Mouse (Mus musculus): ENCODE measurements around the gene Cntnap5a.

Gene Cntnap5a

DNA sequence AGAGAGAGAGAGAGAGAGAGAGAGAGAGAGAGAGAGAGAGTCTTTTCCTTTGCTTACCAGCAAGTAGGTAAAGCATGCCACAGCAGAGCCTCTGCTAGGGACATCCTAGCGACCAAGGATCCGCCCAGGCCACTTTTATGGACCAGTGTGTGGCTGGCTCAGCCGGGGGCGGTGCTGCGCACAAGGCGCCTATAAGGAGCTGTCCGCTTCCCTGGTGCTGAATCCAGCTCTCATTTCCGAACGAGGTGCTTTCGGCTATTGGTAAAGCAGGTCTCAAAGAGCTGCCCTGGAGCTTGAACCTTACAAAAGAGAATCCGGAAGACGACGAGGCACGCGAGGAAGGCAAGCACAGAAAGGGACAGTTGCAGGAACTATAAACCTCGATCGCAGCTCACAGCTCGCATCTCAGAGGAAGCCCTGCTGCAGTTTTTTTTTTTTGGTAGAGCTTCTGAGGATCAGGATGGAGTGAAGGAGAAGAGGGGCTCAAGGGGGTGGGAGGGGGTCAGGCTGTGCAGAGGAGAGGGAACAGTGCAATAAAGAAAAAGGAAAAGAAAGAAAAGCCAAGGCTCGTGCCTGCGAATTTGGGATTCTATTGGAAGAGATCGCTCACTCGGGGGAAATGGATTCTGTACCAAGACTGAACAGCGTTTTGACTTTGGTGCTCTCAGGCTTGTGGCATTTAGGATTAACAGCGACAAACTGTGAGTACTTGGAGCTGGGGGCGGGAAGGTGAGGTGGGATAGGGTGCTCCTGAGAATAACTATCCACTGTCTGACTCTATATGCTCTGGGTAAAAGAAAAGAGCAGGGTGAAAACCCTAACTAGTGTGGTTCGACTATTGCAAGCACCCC, at the start of gene Cntnap5a:
Gene Cntnap5a, plus strand, starts transcription at position 239 of the 851 bp plus-strand sequence.
- no peak for DNase-seq (ENCODE audit: low spot score)

DNA sequence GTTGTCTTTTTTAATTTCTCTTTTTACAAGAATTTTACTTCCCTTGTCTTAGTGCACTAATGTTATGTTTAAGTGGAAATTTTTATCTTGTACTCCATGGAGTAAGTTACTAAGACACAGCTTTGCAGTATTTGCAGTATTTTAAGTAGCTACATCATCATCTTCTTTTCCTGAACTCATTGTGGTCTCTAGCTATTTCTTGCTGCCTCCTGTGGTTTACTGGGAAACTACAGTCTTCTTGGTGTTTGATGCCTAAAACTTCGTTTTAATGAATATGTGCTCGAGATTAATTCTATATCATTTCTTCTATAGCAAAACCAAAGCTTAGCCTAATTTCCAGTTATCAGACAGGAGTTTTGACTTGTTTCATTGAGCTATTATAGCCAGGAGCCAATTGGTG, 37.6 kb upstream of the Cntnap5a start:
- no peak for DNase-seq (ENCODE audit: low spot score)

DNA sequence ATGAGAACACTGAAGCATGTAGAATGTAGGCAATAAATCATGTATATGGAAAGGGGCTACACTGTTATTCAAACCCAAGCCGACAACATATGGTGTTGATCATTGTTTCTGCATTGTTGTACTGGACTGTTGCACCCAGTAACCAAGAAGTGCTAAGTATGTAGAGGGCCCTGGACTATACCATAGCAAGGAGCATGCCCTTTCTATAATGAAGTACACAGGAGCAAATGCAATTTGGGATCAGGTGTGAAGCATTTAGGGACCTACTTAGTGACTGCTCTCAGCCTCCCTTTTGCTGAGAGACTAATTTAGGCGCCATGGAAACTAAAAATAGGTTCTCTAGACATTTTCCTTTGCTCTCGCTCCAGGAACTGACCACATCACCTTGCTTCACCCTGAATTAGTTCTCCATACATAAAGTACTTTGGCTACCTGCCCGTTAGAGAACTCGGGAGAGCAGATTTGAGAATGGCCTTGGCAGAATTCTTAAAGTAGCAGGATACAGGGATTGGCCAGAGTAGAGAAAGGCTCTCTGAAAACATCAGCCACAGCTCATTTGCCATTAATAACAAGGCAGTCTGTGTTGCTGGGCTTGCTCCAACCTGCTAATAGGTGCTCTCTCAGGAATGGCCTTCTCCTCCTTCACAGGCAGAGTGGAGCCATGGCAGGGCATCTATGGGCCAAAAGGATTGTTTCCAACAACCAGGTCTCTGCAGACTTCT, 26.1 kb upstream of the Cntnap5a start:
- DNase-seq (ENCODE audit: low spot score): no peak

DNA sequence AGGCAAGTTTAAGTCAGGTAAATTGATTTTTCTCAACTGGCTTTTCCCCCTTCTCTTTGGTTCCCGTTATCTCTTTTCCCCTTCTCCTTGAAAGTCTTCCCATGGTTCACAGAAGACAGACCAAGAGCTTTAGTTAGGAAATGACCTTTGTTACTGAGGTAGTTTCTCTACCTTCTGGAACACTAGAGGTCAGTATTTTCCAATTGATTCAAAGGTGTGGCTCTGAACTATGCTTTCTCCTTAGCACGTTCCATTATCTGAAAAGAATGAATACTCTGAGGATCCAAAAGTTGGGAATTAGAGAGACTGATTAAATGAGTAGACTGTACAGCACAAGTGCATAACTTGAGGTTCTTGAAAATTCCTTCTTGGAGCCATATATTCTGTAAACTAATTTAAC, 1.9 kb downstream of the Cntnap5a start:
- DNase-seq (ENCODE audit: low spot score): no peak

DNA sequence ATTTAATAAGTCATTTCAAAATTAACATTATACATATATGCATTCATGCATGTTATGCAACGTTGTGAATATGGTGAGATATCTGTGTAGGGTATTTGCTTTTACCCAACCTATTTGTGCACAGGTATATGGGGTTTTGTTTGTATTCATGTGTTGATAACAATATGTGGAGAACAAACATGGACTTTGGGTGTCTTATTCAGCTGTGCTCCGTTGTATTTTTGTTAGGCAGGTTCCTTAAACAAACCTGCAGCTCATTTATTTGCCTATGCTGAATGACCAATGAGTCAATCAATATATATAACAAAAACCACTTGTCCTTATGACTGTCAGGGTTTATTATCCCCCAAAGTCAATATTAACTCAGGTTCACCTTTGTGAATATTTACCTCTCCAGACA, 15.2 kb downstream of the Cntnap5a start:
- no peak for DNase-seq (ENCODE audit: low spot score)

DNA sequence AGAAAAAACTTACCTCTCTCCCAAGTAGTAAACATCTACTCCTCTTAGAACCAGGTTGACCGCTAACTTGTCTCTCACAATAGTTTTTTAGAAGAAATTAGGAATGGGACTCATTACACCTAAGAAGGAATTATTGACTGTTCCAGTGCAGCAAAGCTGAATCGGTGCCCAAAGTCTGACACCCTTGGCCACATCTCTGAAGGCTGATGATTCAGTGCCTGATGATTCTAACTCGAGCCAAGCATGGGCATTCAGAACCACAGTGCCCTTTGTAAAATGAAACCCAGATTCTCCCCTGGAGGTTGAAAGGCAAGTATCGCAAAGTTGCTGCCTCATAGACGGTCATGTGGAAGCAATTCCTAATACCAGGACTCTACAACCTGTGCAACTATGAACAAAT, 58.0 kb downstream of the Cntnap5a start:
- no peak for DNase-seq (ENCODE audit: low spot score)

DNA sequence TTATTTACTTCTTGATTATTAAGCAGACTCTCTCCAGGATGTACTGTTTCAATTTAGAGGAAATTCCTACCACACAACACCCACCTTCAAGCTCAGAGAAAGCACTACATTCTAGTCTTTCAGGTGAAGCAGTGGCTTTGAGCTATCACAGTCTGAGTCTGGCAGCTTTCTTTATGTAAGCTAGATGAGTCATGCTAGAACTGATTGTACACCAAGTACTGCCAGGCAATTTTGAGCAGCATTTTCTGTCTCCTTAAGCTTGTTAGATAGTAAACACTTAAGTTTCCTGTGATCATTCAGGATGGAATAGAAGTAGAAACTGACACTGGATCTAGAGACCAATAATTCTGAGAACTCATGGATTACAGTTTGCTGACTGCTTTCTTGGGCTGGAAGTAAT, 61.0 kb downstream of the Cntnap5a start:
- no peak for DNase-seq (ENCODE audit: low spot score)

DNA sequence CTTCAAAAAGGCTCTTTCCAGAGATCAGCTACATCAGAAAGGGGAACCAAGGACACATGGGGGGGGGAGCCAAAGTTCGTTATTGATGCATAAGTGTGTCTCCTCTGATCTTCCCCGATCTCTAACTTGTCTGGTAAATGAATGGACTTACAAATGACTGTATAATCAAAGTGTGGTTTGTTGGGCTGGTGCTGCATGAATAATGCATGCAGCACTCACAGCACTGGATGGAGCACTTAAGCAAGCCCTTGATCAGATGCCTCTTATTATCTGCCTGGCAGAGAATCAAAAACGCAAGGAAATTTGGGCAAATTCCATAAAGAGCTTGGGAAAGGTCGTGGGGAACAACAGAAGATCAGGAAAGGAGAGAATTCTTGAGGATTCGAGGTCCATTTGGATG, 100.2 kb downstream of the Cntnap5a start:
- DNase-seq (ENCODE audit: low spot score): no peak

DNA sequence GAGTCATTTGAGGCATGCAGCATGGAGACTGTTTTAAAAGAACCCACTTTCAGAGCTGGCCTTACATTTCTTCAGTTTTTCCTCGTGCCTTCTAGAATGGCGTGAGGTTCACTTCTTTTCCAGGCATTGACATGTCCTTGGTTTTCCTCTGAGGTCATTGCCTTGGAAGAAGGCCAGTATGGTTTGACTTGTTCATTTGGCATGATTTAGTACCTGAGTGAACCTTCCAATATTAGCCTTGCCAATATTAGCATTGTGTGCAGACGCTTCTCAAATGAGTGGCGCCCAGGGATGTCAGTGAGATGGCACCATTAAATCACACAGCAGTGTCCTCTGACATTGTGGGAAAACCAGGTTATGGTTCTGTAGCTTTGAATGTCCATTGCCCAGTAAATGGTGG, 158.0 kb downstream of the Cntnap5a start:
- DNase-seq (ENCODE audit: low spot score): no peak

DNA sequence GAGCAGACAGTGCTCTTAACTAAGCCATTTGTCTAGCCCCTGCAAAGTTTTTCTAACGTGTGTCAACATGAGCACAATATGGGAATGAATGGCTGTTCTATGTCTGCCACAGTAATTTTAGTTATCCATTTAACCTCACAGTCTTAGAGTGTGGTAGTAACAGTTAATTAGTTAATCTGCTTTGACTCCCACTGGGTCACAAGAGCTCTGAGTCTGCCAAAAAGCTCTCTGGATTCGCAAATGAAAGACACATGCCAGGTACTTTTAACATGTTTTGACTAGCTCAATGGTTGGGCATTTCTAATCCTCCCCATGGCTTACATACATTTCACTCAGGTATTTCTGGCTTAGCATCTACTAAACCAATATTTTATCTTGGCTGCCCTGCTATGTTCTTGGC, 163.0 kb downstream of the Cntnap5a start:
- DNase-seq (ENCODE audit: low spot score): no peak

DNA sequence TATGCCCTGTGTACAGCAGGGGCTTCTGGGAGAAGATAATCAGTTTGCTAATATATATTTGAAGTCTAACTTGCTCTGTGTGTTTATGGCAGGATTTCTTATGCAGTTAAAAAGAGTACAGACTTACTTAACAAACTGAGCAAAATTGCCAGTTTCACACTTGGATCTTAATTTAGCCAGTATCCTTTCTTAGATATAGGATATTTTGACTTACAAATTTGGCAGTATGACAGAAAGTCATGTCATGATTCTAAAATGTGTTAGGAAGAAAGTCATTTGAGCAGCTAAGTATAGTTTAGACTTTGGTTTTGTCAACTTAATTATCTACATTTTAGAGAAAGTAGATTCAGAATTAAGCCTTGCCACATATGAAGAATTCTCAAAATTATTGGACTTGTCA, 167.7 kb downstream of the Cntnap5a start:
- no peak for DNase-seq (ENCODE audit: low spot score)

DNA sequence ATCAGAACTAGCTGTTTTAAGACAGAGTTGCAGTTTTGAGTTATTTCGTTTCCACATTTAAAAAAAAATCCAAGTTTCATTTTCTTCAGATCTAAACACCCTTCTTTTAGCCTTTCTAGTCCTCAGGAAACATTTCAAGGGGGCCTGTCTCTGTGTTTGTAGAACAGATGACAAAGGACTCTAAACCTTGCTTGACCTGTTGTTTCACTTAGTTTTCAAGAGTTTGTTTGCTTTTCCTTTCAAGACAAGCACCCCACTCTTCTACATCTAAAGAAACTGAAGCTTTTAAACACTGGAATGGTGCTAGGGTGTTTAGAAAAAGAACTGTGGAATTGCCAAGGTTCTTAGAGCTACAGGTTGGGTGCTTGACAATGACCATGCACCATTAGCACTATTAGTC, 233.8 kb downstream of the Cntnap5a start:
- no peak for DNase-seq (ENCODE audit: low spot score)

DNA sequence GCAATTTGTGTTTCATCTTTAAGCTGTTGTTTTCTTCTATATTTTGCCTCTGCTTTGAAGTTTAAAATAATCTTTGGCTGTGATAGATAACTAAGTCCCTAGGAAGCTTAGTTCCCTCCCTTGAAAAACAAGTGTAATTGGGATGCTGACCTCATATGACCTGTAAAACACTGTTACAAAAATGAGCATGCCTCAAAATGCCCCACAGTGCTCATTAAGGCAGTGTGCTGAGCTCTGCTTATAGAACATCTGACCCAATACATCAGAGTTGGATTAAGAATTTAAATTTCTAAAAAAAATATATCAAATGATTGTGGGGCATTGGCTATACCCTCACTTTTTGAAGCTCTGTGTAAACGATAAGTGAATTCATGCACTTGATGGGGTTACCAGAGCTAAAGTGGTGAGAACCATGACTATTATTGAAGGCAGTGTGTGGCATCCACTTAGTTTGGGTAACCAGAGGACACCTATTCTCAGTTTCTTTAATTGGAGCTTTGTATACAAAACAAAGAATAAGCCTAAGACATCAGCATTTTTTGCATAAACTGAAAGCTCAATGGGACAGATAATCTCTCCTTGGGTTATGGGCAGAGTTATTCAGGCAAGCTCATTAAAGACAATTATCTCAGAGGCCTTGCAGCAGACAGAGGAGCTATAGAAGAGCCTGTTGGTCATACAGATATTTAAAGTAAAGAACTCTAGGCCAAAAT, 241.6 kb downstream of the Cntnap5a start:
- DNase-seq (ENCODE audit: low spot score): no peak

DNA sequence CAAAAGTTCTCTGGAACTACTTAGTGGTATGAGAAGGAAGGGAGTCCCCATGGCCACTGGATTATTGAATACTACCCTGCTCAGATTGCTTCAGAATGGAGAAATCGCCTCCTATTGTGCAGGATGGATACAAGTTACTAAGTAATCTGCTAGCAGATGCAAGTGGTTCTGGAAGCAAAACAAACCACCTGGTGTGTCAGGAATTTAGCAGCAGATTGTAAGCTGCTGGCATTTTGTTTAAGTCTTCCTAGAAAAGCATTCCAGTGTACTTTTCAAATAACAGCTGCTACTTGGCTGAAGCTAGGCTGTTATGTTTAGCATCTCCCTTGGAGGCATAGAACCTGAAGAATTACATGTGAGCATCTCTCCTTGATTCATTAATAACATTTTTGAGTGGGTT, 247.5 kb downstream of the Cntnap5a start:
- no peak for DNase-seq (ENCODE audit: low spot score)

DNA sequence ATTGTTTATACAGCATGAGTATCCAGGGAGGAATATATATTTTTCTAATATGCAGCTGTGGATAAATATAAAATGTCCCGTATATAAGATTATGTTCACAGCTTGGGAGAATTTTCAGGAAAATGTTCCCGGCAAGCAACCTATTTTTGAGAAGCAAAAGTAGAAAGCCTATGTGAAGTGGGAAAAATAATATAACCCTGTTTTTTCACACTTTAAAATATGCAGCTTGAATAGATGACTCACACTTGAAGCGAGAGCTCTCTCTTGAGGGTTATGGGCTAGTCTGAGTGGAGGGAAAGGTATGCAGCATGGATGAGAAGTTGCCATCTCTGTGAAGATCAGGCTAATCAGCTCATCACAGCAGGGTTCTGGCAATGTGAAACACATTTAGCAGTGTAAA, 261.3 kb downstream of the Cntnap5a start:
- no peak for DNase-seq (ENCODE audit: low spot score)

DNA sequence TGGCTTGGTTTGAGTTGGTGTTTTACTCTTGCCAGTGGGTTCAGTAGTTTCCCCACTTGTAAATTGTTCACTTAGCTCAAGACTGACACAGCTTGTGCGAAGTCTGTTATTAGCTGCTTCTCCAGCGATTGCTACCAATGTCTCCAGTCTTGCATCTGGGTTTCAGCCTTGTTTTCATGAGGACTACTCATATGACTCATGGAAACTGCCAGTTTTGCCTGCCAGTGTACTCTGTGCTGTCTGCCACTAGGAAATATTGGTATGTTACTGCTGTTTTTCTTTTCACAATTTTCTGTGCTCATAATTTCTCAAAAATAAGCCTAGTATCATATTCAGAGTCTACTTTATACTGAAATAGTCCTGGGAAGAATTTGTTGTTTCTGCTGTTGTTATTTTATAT, 272.0 kb downstream of the Cntnap5a start:
- no peak for DNase-seq (ENCODE audit: low spot score)

DNA sequence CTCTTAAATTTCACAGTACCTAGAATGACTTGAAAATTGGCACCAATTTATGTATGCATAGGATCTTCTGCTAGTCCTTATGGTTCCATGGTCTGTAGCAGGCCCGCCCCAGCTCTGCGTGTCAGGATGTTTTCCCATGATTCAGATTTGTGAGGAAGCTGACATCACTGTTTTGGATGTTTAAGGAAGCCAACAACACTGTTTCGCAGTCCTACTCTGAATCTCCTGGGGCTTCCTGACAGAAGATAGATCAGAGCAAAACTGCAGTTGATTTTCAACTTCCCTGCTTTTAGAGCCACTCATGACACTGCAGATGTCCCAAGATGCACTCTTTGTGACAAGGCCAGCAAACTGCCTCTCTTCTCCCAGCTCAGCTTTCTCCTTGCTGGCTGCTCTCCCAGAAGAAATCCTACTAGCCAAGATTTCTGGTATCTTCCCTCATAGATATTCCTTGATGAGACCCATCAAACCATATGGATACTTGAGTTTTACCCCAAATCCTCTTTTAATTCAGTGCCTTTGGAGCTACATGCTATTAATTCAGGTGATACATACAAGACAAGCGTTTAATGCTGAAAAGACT, 280.5 kb downstream of the Cntnap5a start:
- DNase-seq (ENCODE audit: low spot score): no peak

DNA sequence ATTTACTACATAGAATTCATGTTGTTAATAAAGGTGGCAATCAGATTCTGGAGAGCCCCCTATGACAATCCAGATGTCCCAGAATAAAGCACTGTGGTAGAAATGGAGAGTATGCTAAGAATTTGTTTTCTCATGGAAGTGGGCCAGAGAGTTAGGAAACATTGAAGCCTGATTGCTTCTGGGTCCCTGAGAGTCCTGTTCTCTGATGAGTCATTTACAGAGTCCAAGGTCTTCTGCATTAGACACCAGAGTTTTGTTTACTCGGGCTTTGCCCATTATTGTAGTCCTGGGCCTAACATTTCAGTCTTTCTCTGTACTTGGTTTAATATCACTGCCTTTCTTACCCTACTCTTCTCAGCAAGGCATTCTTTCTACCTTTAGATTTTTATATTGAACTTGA, 305.6 kb downstream of the Cntnap5a start:
- no peak for DNase-seq (ENCODE audit: low spot score)

DNA sequence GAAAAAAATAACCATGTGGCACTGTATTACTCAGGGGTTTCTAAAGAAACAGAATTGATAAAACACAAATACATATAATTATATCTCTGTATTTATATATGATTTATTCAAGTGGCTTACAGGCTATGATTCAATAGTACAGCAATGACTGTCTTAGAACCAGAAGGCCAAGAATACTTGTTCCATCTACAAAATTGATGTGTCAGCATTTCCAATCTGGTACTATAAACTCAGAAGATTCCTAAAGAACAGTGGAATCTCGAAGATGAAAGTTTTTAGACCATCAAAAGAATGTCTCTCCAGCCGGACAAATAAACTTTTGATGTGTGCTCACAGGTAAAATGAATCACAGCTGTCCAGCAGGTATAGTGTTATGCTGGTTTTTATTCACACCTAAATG, 331.2 kb downstream of the Cntnap5a start:
- no peak for DNase-seq (ENCODE audit: low spot score)

DNA sequence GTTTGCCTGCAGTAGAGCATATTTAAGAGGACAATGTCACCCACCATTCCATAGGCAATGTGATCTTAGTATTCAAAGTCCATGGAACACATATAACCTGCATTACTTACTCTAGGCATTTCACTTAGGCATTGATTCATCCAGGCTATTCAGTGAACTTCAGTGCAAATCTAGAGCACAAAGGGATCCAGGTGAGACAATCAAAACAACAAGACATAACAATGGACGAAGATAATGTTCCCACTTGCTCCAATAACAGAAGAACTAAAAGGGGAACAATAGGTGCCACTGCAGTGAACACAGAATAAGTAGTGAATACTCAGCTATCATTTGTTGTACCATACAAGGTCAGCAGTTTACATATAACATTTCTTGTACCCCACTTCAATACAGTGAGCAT, 345.1 kb downstream of the Cntnap5a start:
- DNase-seq (ENCODE audit: low spot score): no peak

DNA sequence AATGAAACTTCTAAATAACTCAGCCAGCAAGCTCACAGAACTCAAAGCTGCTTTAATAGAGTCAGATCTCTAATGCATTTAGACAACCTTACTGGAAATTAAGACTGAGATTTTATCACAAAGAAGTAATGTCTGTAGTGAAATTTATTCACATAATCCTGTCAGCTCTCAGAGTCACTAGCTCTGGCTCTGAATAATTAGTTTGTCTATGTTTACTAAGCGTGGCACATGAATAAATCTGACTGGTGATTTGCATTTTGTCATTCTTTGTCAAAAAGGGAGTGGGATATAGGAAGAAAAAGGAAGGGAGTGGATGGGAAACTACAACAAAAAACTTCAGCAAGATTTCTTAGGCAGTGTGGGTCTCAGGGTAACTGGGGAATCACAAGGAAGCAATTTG, 351.3 kb downstream of the Cntnap5a start:
- DNase-seq (ENCODE audit: low spot score): no peak

DNA sequence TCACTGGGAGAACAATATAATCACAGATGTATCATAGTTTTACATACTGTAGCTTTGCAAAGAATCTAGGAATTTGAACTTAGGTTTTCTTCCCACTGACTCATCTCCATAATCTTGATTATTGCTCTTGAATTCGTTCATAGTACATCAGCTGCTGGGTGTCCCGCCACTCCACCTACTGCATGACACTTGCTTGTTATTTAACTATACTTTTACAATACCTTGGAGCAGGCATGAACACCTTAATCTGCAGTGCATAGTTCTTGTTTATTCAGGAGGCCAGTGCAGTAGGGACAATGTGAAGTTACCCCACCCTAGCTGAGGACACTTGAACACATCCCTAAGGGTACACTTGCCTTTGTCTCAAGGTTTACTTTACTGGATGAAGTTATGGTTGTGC, 352.3 kb downstream of the Cntnap5a start:
- DNase-seq (ENCODE audit: low spot score): no peak

DNA sequence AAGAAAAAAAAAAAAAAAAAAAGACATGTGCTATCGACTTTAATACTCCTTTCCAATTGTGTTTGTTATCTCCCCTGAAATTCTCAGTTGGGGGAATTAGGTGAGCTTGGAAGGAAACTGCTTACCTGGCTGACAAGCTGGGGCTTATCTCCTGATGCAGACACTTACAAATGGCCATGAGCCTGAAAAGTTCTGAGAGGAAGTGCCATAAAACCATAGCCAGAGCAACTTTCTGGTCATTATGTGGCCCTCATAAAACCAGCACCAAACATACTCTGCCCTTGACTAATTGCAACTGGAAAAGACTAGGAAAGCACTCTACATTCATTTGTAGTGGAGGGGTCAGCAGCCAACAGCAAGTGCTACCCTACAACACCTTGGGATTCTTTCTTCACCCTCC, 359.5 kb downstream of the Cntnap5a start:
- DNase-seq (ENCODE audit: low spot score): no peak

Measured in MN1 (cell line).